Mouse (Mus musculus) heart, embryonic 16.5 days (tissue): ENCODE results near the gene Rlf. TPM values are rescaled to one million over a fixed set of nuclear protein-coding genes. Genes with fewer than 3 reads are reported as not detected.

Experiments
- ATAC-seq: fragments of 200-750 bp; cut with Nextera tagmentation; replicated peaks from 2 replicates; pipeline ENCODE4 v1.8.0; 2017; ENCODE audit warnings: moderate number of reproducible peaks; ENCODE audit not compliant: insufficient read depth, low FRiP score; ENCODE audit errors: extremely low read depth
- H3K27ac ChIP-seq: fragments of 300-500 bp; sonication (generic); 2 replicates; pipeline ENCODE4 v1.5.1; 2014; ENCODE audit warnings: mild to moderate bottlenecking, low read length, control low read depth, moderate library complexity
- H3K27me3 ChIP-seq: fragments of 300-500 bp; sonication (generic); 2 replicates; pipeline ENCODE4 v1.6.1; 2014; ENCODE audit warnings: low read length, mixed read lengths; ENCODE audit not compliant: control insufficient read depth, insufficient read depth
- H3K36me3 ChIP-seq: fragments of 300-500 bp; sonication (generic); 2 replicates; pipeline ENCODE4 v1.6.1; 2014; ENCODE audit not compliant: control insufficient read depth, insufficient read depth
- H3K4me1 ChIP-seq: fragments of 300-500 bp; sonication (generic); 2 replicates; pipeline ENCODE4 v1.6.1; 2014; ENCODE audit warnings: low read length, mixed read lengths; ENCODE audit not compliant: control insufficient read depth, insufficient read depth
- H3K4me2 ChIP-seq: fragments of 300-500 bp; sonication (generic); 2 replicates; pipeline ENCODE4 v1.6.1; 2014; ENCODE audit warnings: low read depth, mild to moderate bottlenecking, control low read depth, low read length
- H3K4me3 ChIP-seq: fragments of 300-500 bp; sonication (generic); 2 replicates; pipeline ENCODE4 v1.5.1; 2014; ENCODE audit warnings: mild to moderate bottlenecking, control low read depth, low read length
- H3K9ac ChIP-seq: fragments of 300-500 bp; sonication (generic); 2 replicates; pipeline ENCODE4 v1.6.1; 2014; ENCODE audit warnings: low read length, control low read depth
- H3K9me3 ChIP-seq: fragments of 300-500 bp; sonication (generic); replicated peaks from 2 replicates; pipeline ENCODE4 v1.6.1; 2016; ENCODE audit warnings: low read length; ENCODE audit not compliant: control insufficient read depth
- WGBS: fragments of 180-500 bp; shearing (Covaris S2); extraction: QIAGEN DNeasy Blood & Tissue Kit; methylation state at CpG from one replicate; pipeline ENCODE4 v1.1.7; 2014; 5-methylcytosine and 5-hydroxymethylcytosine counted together
- polyA plus RNA-seq: library from polyadenylated mRNA; unstranded; fragments of >200 nt; fragmentation: Nextera tagmentation; extraction: Ambion mirVana; gene quantifications from 2 replicates; pipeline ENCODE4 v1.2.1, GENCODE M21; 2015

The Rlf gene
- polyA plus RNA-seq, 1 experiment from 2014 or later = 17.4 TPM

GRCm38 (mm10) chr4:121223136-121223535, 8.3 kb upstream of the Rlf start:
- Histone ChIP-seq H3K36me3 (no peaks in the 10 kb centered on the region), H3K9ac (no peak overlapping the region), H3K4me1 (no peaks in the 10 kb centered on the region), H3K27me3 (no peaks in the 10 kb centered on the region), H3K4me2 (no peak overlapping the region), H3K9me3 (no peaks in the 10 kb centered on the region), H3K27ac (no peak overlapping the region), H3K4me3 (no peak overlapping the region)
- WGBS = 72% methylated on average over 1 of the region's 1 CpGs
- ATAC-seq = no peak

- WGBS = 60% methylated on average over 2 of the region's 2 CpGs
- no peak overlapping the region for H3K27ac ChIP-seq
- H3K4me3 ChIP-seq = no peak overlapping the region
- H3K9me3 ChIP-seq = no peaks in the 10 kb centered on the region
- no peaks in the 10 kb centered on the region for H3K36me3 ChIP-seq
- no peak for ATAC-seq
- H3K4me2 ChIP-seq = no peak overlapping the region
- no peak overlapping the region for H3K9ac ChIP-seq
- peaks cover 21% of the 10 kb centered on the region for H3K4me1 ChIP-seq
- H3K27me3 ChIP-seq = no peaks in the 10 kb centered on the region
These were observed 1.3 kb upstream of the Rlf start for GRCm38 (mm10) chr4:121216216-121216615.

- H3K36me3 ChIP-seq = no peaks in the 10 kb centered on the region
These were observed 605 bp upstream of the Rlf start for GRCm38 (mm10) chr4:121215489-121215888.

GRCm38 (mm10) chr4:121213936-121214792, 720 bp downstream of the Rlf start:
- peak; percentile 86 for ATAC-seq
- peak overlapping the region; percentile 93 for H3K27ac ChIP-seq
- peaks cover 21% of the 10 kb centered on the region for H3K4me1 ChIP-seq
- WGBS = under 1% methylated on average over 36 of the region's 36 CpGs
- no peaks in the 10 kb centered on the region for H3K27me3 ChIP-seq
- peak overlapping the region; percentile 81 for H3K4me2 ChIP-seq
- no peaks in the 10 kb centered on the region for H3K36me3 ChIP-seq
- H3K4me3 ChIP-seq = peak overlapping the region; percentile 91
- peak overlapping the region; percentile 99 for H3K9ac ChIP-seq
- no peaks in the 10 kb centered on the region for H3K9me3 ChIP-seq

More at GRCm38 (mm10) chr4:121215489-121215888, 605 bp upstream of the Rlf start:
- H3K4me3 ChIP-seq = peak overlapping the region; percentile 91
- H3K27ac ChIP-seq = no peak overlapping the region
- H3K9ac ChIP-seq = peak overlapping the region; percentile 99
- ATAC-seq = no peak
- H3K4me1 ChIP-seq = peaks cover 21% of the 10 kb centered on the region
- 25% methylated on average over 5 of the region's 5 CpGs for WGBS
- no peaks in the 10 kb centered on the region for H3K9me3 ChIP-seq
- no peaks in the 10 kb centered on the region for H3K27me3 ChIP-seq
- H3K4me2 ChIP-seq = peak overlapping the region; percentile 68

GRCm38 (mm10) chr4:121208911-121209310, 6.0 kb downstream of the Rlf start:
- ATAC-seq = no peak
- Histone ChIP-seq H3K9me3 (no peaks in the 10 kb centered on the region), H3K27ac (no peak overlapping the region), H3K27me3 (no peaks in the 10 kb centered on the region), H3K36me3 (no peaks in the 10 kb centered on the region), H3K4me2 (no peak overlapping the region), H3K9ac (no peak overlapping the region), H3K4me1 (peaks cover 18% of the 10 kb centered on the region), H3K4me3 (no peak overlapping the region)
- WGBS = 78% methylated on average over 4 of the region's 4 CpGs

GRCm38 (mm10) chr4:121197856-121198255, 17.0 kb downstream of the Rlf start:
- no peaks in the 10 kb centered on the region for H3K36me3 ChIP-seq
- no peak overlapping the region for H3K4me2 ChIP-seq
- WGBS = 77% methylated on average over 4 of the region's 4 CpGs
- no peak overlapping the region for H3K27ac ChIP-seq
- H3K4me3 ChIP-seq = no peak overlapping the region
- no peak for ATAC-seq
- H3K27me3 ChIP-seq = no peaks in the 10 kb centered on the region
- H3K9ac ChIP-seq = no peak overlapping the region
- H3K9me3 ChIP-seq = no peaks in the 10 kb centered on the region
- peaks cover 10% of the 10 kb centered on the region for H3K4me1 ChIP-seq

- Histone ChIP-seq H3K4me2 (no peak overlapping the region), H3K9ac (no peak overlapping the region), H3K27me3 (no peaks in the 10 kb centered on the region), H3K9me3 (no peaks in the 10 kb centered on the region), H3K27ac (no peak overlapping the region), H3K4me1 (peaks cover 7% of the 10 kb centered on the region), H3K36me3 (no peaks in the 10 kb centered on the region), H3K4me3 (no peak overlapping the region)
- 93% methylated on average over 4 of the region's 4 CpGs for WGBS
- ATAC-seq = no peak
These were observed 17.9 kb downstream of the Rlf start for GRCm38 (mm10) chr4:121196995-121197394.

GRCm38 (mm10) chr4:121196205-121196604, 18.7 kb downstream of the Rlf start:
- Histone ChIP-seq H3K36me3 (no peaks in the 10 kb centered on the region), H3K27ac (no peak overlapping the region), H3K4me3 (no peak overlapping the region), H3K4me2 (no peak overlapping the region), H3K9ac (no peak overlapping the region), H3K9me3 (no peaks in the 10 kb centered on the region), H3K4me1 (peaks cover 3% of the 10 kb centered on the region), H3K27me3 (no peaks in the 10 kb centered on the region)
- ATAC-seq = peak; percentile 53; the same call in 1 of the 2 replicates
- WGBS = 82% methylated on average over 2 of the region's 2 CpGs

- H3K36me3 ChIP-seq = no peaks in the 10 kb centered on the region
- H3K27me3 ChIP-seq = no peaks in the 10 kb centered on the region
- no peak overlapping the region; the same call in 1 of the 2 replicates for H3K27ac ChIP-seq
- H3K9ac ChIP-seq = no peak overlapping the region
- H3K9me3 ChIP-seq = no peaks in the 10 kb centered on the region
- H3K4me3 ChIP-seq = no peak overlapping the region
- no peak for ATAC-seq
- H3K4me2 ChIP-seq = no peak overlapping the region
- H3K4me1 ChIP-seq = peaks cover 3% of the 10 kb centered on the region
These were observed 20.1 kb downstream of the Rlf start for GRCm38 (mm10) chr4:121194736-121195135.
